Mouse (Mus musculus) midbrain, embryonic 14.5 days (tissue): ENCODE measurements at regions not wholly inside any gene's neighbourhood (a gene's known extent, or its start where the extent isn't known, plus 50 kb on each side); places are given as distances from the start of the nearest gene placed in this dataset.

Source experiments
- ATAC-seq: fragments of 200-750 bp; cut with Nextera tagmentation; 2 replicates; pipeline ENCODE4 v1.8.0; 2017; ENCODE audit warnings: moderate number of reproducible peaks, moderate library complexity; ENCODE audit not compliant: low FRiP score, low TSS enrichment
- DNase-seq: peaks from one replicate; pipeline ENCODE4 v3.0.0-alpha.2; 2015
- H3K27ac ChIP-seq: fragments of 300-500 bp; sonication (generic); replicated peaks from 2 replicates; pipeline ENCODE4 v1.5.1; 2014; ENCODE audit warnings: mild to moderate bottlenecking, low read depth, low read length, moderate library complexity
- H3K27me3 ChIP-seq: fragments of 300-500 bp; sonication (generic); 2 replicates; pipeline ENCODE4 v1.6.1; 2014; ENCODE audit warnings: low read length, control low read depth, mixed read lengths; ENCODE audit not compliant: control insufficient read depth, insufficient read depth
- H3K36me3 ChIP-seq: fragments of 300-500 bp; sonication (generic); 2 replicates; pipeline ENCODE4 v1.6.1; 2014; ENCODE audit warnings: low read length, control low read depth; ENCODE audit not compliant: control insufficient read depth, insufficient read depth
- H3K4me1 ChIP-seq: fragments of 300-500 bp; sonication (generic); 2 replicates; pipeline ENCODE4 v1.6.1; 2014; ENCODE audit warnings: mild to moderate bottlenecking, antibody characterized with exemption, low read length, control low read depth; ENCODE audit not compliant: control insufficient read depth, insufficient read depth
- H3K4me2 ChIP-seq: fragments of 300-500 bp; sonication (generic); 2 replicates; pipeline ENCODE4 v1.6.1; 2014; ENCODE audit warnings: mild to moderate bottlenecking, low read length, moderate library complexity
- H3K4me3 ChIP-seq: fragments of 300-500 bp; sonication (generic); replicated peaks from 2 replicates; pipeline ENCODE4 v1.5.1; 2014; ENCODE audit warnings: low read depth, low read length
- H3K9ac ChIP-seq: fragments of 300-500 bp; sonication (generic); replicated peaks from 2 replicates; pipeline ENCODE4 v1.6.1; 2014; ENCODE audit warnings: mild to moderate bottlenecking, low read length, moderate library complexity
- H3K9me3 ChIP-seq: fragments of 300-500 bp; sonication (generic); 2 replicates; pipeline ENCODE4 v1.6.1; 2016; ENCODE audit warnings: low read length, control low read depth, mixed read lengths; ENCODE audit not compliant: control insufficient read depth
- WGBS: fragments of 180-500 bp; shearing (Covaris S2); extraction: QIAGEN DNeasy Blood & Tissue Kit; methylation state at CpG from one replicate; pipeline ENCODE4 v1.1.7; 2014; 5-methylcytosine and 5-hydroxymethylcytosine counted together

DNA sequence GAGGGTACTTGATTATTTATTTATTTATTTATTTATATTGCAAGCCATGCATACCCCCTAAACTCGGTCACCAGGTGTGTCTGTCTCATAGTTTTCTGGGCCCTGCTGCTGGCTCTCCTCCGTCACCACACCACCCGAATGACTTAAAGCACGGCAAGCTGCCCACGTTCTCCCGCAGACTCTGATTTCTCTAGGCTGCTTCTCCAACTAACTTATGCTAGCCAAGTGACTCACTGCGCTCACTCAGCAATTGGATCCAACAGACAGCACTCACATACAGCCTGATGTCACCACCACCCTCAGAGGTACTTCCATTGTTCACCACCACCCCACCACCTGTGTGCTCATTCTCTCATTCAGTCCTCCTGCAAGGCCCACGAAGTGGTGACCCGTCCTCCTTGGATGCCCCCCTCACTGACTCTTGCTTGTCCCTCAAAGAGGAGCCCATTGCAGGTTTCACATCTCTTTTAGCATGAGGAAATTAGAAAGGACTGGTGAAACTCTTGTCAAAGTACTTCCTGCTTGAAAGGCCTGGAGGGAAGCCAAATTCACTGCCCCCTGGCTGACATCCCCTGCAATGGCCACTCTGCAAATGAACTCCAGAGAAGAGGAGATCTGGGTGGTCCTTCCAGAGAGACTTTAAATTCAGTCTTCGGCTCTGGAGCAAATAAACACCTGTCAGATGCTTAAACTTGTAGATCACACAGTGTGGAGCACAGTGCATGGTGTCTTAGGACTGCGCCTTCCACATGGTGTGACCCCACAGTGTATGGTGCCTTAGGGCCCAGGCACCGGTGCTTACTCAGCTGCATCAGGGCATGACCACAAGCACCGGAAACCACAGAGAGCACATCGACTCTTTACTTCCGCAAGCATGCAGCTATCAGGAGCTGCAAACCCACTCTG is 262.8 kb downstream of the Cxcl12 start:
- H3K36me3 ChIP-seq, result no peaks in the 10 kb centered on the region
- no peaks in the 10 kb centered on the region for H3K27me3 ChIP-seq
- 73% methylated on average over 15 of the region's 15 CpGs for WGBS
- no peak overlapping the region for H3K4me3 ChIP-seq
- H3K4me2 ChIP-seq, result no peak overlapping the region
- ATAC-seq, result no peak
- no peaks in the 10 kb centered on the region for H3K9me3 ChIP-seq
- H3K4me1 ChIP-seq, result no peaks in the 10 kb centered on the region
- DNase-seq, result no peak
- H3K27ac ChIP-seq, result no peak overlapping the region
- no peak overlapping the region for H3K9ac ChIP-seq

DNA sequence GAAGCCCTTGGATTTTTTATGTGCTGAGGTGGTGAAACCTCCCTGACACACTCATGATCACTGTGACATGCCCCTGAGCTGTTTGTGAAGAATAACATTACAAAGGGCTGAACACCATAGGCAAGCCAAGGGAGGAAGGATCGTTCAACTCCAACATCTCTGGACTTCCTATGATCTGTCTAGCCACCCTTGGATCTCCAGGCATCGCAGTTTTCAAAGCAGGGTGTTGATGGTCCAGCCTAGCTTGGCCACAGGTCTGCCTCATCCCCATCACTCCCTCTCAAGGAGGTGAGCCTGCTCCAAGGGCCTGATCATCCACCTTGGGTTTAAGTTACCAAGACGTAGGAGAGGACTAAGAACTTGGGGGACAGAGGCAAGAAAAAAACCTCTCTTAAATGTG is 268.5 kb downstream of the Cxcl12 start:
- ATAC-seq (no peak), DNase-seq (no peak)
- WGBS, result 90% methylated on average over 3 of the region's 3 CpGs
- H3K9ac ChIP-seq, result no peak overlapping the region
- H3K4me3 ChIP-seq, result no peak overlapping the region
- H3K27me3 ChIP-seq, result no peaks in the 10 kb centered on the region
- H3K27ac ChIP-seq, result no peak overlapping the region
- H3K36me3 ChIP-seq, result no peaks in the 10 kb centered on the region
- H3K4me1 ChIP-seq, result no peaks in the 10 kb centered on the region
- H3K9me3 ChIP-seq, result no peaks in the 10 kb centered on the region
- H3K4me2 ChIP-seq, result no peak overlapping the region

DNA sequence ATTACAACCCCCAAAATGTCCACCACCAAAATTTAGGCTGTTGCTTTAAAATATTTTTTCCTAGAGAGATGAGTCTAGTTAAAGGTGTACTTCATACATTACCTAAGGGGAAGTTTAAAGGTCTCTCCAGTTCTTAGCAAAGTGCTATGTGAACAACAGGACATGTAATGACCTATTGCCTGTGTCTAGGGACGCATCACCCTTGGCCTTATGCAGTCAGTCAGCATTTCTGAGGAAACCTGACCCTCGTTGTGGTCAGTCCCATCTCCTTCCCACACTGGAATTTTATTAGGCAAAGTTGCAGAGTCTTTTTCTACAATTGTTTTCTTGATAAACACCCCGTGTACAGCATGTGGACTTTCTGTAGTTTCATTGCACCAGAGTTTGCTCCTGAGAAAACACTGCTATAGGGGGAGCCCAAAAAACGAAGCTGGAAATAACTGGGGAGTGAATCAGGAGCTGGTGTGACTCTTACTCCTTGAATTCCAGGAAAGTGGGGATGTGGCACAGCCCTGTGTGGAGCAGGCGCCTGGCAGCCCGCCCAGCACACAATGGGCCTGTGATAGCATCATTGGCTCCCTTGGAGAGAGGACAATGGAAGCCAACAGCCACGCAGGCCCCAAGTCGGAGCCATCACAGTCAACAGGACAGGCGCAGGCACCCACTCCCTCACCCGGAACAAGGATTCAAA is 269.2 kb downstream of the Cxcl12 start:
- no peak overlapping the region for H3K9ac ChIP-seq
- ATAC-seq, result no peak
- H3K4me1 ChIP-seq, result no peaks in the 10 kb centered on the region
- DNase-seq, result no peak
- no peak overlapping the region for H3K4me2 ChIP-seq
- WGBS, result 52% methylated on average over 10 of the region's 10 CpGs
- no peaks in the 10 kb centered on the region for H3K9me3 ChIP-seq
- H3K27ac ChIP-seq, result no peak overlapping the region
- H3K36me3 ChIP-seq, result no peaks in the 10 kb centered on the region
- no peak overlapping the region for H3K4me3 ChIP-seq
- H3K27me3 ChIP-seq, result no peaks in the 10 kb centered on the region

DNA sequence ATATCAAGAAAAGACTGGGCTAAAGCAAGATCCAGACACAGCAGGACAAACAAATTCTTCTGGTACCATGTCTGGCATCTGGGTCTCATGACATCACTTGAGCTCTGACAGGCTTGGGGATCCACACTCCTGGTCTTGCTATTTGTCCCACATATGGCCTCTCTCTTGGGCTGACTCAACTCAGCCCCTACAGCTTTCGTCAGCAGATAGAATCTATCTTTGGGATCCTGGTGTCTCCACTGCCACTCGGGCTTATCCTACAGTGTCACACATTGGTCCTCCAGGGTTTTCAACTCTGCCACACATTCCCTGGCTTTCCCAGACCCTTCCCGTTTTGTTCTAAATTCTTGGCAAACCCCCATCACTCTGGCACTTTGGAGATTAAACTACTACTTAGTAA is 280.3 kb downstream of the Cxcl12 start:
- H3K4me1 ChIP-seq, result no peaks in the 10 kb centered on the region
- no peak overlapping the region for H3K4me2 ChIP-seq
- ATAC-seq (no peak), DNase-seq (no peak)
- H3K27ac ChIP-seq, result no peak overlapping the region
- no peaks in the 10 kb centered on the region for H3K27me3 ChIP-seq
- H3K36me3 ChIP-seq, result no peaks in the 10 kb centered on the region
- no peak overlapping the region for H3K9ac ChIP-seq
- 89% methylated on average over 3 of the region's 3 CpGs for WGBS
- H3K9me3 ChIP-seq, result no peaks in the 10 kb centered on the region
- H3K4me3 ChIP-seq, result no peak overlapping the region

DNA sequence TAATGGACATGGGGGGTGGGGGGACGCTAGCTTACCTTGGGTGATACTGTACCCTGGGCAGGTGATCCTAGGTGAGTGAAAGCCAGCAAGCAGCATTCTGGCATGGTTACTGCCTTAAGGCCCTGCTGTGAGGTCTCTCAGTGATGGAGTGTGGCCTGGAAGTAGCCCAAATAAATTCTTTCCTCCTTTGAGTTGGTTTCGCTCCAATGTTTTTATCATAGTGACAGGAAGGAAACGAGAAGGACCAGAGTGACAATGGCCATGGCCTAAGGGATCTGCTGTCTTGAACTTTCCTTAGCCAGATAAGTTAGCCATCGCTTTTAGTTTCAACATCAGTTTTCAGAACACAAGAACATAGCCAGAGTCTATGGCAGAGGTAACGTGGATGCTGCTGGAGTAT is 282.7 kb downstream of the Cxcl12 start:
- no peak overlapping the region for H3K9ac ChIP-seq
- no peaks in the 10 kb centered on the region for H3K9me3 ChIP-seq
- no peak overlapping the region for H3K4me2 ChIP-seq
- H3K36me3 ChIP-seq, result no peaks in the 10 kb centered on the region
- H3K4me3 ChIP-seq, result no peak overlapping the region
- DNase-seq, result no peak
- WGBS, result 91% methylated on average over 5 of the region's 5 CpGs
- no peak overlapping the region for H3K27ac ChIP-seq
- H3K4me1 ChIP-seq, result no peaks in the 10 kb centered on the region
- H3K27me3 ChIP-seq, result no peaks in the 10 kb centered on the region
- no peak for ATAC-seq

DNA sequence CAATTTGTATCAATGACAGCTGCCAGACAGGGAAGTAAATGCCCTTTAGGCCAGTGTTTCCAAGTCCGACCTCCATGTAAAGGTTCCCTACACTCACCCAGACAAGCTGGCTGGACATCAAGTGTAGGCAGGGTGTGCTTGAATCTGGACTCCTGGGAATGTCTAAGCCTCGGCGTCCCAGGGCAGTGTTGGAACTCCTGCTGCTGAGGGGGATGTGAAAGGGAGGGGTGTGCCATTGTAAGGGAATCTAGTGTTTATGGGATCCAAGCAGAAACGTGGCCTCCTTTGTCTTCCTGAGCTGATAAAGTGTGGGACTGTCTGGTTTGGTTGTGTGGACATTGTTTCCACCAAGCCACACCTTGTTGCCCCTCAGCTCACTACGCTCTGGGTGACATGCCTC is 291.9 kb downstream of the Cxcl12 start:
- H3K27ac ChIP-seq, result no peak overlapping the region
- no peak overlapping the region for H3K9ac ChIP-seq
- H3K27me3 ChIP-seq, result no peaks in the 10 kb centered on the region
- no peaks in the 10 kb centered on the region for H3K36me3 ChIP-seq
- no peak for ATAC-seq
- no peaks in the 10 kb centered on the region for H3K9me3 ChIP-seq
- H3K4me3 ChIP-seq, result no peak overlapping the region
- 37% methylated on average over 5 of the region's 5 CpGs for WGBS
- no peak overlapping the region for H3K4me2 ChIP-seq
- DNase-seq, result no peak
- no peaks in the 10 kb centered on the region for H3K4me1 ChIP-seq

DNA sequence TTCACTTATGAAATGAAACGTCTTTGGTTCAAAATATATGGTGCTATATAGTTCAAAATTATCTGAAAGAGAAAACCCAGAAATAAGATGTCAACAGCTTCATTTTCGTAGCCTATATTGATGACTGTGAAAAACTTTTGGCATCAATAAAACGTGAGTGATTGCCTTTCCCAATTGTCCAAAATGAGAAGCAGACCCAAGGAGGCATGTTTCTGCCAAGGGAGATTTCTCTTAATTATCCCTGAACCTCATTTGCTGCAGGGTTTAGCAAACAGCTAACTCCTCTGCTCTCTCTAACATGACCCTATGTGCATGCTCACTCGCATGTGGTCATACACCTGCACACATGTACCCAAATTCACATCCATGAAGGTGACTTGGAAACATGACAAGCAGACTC is 296.8 kb downstream of the Cxcl12 start:
- ATAC-seq, result no peak
- Histone ChIP-seq H3K4me1 (no peaks in the 10 kb centered on the region), H3K36me3 (no peaks in the 10 kb centered on the region), H3K4me3 (no peak overlapping the region), H3K9me3 (0 out of 2 replicates have a peak, but pooled peaks cover 2% of the 10 kb centered on the region), H3K9ac (no peak overlapping the region), H3K27ac (no peak overlapping the region), H3K27me3 (no peaks in the 10 kb centered on the region), H3K4me2 (no peak overlapping the region)
- WGBS, result 84% methylated on average over 4 of the region's 4 CpGs
- DNase-seq, result no peak

DNA sequence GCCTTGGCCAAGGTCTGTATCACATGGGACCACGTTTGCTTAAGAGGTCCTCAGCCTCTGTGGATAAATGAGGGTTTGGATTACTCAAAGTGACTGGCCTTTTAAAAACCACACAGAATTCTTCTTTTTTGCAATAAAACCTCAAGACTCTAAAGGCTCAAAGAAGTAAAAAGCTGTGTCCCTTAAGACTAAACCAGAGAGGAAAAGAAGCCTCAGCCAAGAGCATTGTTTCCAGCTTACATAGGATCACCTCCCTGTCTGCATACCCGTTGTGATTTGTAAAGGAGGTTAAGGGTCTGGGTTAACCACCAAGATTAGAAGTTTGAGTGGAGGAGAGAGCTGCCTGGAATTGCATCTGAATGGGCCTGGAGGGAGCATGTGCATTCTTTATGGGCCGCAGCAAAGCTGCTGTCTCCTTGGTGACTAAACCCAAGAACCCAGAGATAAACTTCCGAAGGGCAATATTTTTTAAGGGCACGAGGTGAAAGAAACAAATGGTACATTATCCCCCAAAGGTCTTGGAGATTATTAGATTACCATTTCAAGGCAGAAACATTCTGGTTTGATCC is 297.4 kb downstream of the Cxcl12 start:
- Histone ChIP-seq H3K27me3 (no peaks in the 10 kb centered on the region), H3K9me3 (0 out of 2 replicates have a peak, but pooled peaks cover 2% of the 10 kb centered on the region), H3K36me3 (no peaks in the 10 kb centered on the region), H3K4me2 (no peak overlapping the region), H3K4me1 (no peaks in the 10 kb centered on the region), H3K27ac (no peak overlapping the region), H3K4me3 (no peak overlapping the region), H3K9ac (no peak overlapping the region)
- WGBS, result 19% methylated on average over 5 of the region's 5 CpGs
- DNase-seq (peak; percentile 5), ATAC-seq (no peak)
